Mouse (Mus musculus) cerebellum, postnatal 25 days (tissue): ENCODE measurements around the gene Pum3.

Experiments used
- DNase-seq, 2 experiments: peaks; one replicate each; pipeline ENCODE4 v3.0.0; 2021; ENCODE audit warnings: mixed read lengths in 2 of 2

The Pum3 gene

DNA sequence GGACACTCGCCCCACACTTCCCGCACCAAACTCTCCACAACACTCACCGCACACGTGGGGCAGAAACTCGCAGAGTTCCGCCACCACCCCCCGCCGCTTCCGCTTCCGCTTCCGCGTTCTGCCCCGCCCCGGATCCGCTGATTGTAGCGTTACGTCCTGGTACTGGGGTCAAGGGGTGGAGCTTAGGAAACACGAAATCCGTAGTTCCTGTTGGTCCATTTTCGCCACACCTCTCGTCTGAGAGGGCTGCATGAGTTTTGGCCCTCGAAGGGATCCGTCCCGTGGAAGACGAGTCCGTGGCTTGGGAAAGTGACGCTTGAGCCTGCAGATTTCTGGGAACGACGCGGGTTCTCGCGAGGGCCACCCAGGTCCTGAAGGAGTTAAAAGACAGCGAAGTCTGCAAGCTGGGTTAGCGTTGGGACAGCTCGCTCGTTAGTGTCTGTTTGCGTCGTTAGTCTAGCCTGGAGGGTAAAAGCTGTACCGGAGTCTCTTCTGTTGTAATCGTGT is at the start of gene Pum3:
Gene Pum3 (minus strand): TSS at position 81 of the 507 bp plus-strand sequence.
- DNase-seq: peak; percentile 98 to 99

DNA sequence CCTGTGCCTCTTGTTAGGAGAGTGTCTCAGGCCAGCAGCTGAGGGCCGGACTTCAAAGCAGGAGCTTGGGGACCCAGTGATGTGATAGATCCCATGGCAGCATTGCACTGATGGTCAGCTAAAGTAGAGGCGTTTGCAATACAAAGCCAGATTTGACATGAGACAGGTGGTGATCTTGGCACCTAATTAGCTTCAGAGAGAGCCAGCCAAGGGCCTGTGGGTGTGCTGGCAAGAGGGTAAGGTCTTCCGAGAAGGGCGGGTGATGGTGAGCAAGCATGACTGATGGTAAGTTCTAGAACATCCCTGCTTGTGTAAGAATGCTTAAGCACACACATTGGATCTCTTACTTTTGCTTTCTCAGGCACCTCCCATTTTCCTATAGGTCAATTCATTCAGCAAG is 37.1 kb upstream of the Pum3 start:
- DNase-seq: peak; percentile 90

DNA sequence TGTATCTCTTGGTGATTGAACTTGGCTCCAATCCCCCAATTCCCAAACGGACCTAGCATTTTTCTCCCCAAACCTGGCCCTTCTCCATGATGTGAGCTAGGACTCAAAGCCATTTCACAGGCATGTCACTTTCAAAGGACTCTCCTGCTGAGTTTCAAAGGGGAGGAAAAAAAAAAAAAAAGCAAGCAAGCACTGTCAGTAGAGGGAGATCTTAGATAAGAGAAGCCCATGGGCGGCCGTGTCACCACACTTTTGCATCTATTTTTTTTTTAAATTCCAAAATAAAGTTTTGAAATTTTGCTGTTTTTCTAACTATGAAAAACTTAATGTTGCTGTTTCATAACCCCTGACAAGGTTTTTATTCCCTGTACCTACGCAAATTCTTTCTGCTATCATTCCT is 33.0 kb upstream of the Pum3 start:
- DNase-seq: no peak

DNA sequence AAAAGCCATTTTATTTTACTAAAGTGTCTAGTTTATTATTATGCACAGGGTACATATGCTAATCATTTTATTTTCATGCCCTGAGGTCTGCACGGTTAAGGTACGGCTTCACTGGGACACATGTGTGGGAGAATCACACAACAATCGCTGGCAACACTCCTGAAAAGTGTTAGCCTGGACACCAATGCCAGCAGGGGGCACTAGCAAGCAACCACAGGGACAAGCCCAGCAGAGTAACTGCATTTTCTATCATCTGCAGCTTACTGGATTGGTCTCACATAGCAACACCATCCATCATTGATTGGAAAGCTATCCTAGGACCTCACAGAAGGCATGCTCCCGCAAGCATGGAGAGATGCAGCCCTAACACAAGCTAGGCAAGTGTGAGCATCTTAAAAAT is 20.8 kb upstream of the Pum3 start:
- peak; percentile 73 to 86 for DNase-seq

DNA sequence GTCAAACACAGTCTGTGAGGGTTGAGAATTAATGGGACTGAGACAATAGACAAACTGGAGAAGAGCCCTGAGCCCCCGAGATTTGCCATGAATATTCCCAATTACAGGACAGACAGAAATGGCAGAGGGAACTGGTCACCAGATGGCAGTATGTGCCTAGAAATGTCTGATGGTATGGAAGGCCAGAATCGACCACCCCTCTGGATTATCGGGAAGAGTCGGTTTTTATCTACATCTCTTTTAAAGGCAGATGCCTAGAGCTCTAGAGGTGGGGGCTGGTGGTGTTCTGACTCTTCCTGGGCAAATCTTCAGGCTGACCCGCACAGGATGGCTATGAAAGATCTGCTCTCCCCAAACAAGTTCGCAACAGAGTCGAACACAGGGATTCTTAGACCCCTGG is 17.9 kb upstream of the Pum3 start:
- DNase-seq: peak; percentile 42 to 67

DNA sequence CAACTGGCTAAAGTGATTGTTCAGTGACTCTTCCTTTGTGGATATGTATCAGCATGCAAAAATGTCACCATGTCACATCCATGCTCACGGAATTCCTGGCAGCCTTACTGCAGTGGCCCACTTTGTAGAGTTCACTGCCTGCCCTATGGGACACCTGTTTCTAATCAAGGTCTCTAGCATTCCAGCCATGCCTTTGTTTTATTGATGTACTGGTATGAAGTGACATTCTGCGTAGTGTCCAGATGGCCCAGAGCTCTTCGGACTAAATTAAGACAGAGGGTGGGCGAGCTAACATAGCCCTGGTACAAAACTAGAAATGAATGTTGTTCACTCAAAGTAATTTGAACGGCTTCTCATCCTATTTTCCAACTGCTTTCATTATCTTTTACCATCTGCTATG is 11.5 kb upstream of the Pum3 start:
- DNase-seq: no peak

DNA sequence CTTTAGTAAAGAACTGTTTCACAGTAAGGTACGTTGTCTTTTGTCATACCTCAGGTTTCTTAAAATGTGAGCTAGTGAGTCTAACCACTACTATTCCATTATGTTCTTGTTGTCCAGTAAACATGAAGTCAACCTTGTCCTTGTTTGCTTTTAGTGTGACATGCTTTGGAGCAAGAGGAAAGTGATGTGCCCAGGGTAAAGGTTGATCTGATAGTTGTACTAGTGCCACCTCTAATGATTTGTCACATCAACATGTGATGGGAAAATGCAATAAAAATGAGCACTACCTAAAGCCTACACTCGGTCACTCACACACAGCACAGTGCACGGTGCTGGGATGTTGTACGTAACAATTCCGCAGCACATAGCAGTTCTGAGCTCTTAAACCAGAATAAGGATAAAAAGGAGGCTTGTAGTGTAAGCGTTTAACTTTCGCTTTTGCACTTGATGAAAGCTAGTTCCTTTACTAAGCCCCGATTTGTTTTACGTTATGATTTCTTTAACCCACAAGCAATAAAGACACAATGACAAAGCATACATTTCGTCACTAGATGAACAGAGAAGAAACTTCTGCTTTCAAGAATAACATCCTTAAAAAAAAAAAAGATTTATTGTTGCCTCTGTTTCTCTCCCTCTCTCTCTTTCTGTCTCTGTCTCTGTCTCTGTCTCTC is 8.5 kb upstream of the Pum3 start:
- no peak for DNase-seq

DNA sequence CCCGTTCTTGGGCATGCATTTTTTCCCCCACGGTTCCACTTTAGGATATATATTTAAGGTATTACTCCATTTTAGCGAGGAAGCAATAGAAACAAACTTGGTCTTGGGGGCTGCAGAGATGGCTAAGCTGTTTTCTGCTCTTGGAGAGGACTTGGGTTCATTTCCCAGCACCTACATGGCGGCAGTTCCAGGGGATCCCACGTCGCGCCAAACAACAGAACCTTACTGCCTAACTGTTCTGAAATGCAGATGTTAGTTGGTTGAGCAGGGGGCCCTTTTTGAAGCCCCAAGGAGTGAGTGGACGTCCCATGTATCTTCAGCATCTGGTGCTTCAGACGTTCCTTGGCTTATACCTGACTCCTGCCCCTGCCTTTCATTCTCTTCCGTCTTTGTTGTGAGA is 781 bp upstream of the Pum3 start:
- DNase-seq: peak; percentile 34 to 40

DNA sequence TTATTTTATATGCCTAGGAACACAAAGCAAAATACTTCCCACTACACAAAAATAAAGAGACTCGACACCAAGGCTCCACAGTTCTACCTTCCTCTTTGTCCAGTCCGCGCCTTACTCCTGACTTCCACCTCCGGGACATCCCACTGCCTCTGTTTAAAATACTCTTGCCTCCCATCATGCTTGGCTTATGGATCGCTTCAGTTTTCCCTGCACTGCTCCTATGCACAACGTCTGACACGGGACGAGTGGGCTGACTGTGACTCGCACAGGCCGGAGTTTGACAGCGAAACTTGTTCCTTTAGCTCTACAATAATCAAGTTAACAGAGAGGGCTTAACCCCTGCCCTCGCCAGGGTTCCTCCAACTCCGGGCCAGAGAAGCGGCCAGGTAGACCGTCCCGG is 344 bp downstream of the Pum3 start:
- DNase-seq: no peak

DNA sequence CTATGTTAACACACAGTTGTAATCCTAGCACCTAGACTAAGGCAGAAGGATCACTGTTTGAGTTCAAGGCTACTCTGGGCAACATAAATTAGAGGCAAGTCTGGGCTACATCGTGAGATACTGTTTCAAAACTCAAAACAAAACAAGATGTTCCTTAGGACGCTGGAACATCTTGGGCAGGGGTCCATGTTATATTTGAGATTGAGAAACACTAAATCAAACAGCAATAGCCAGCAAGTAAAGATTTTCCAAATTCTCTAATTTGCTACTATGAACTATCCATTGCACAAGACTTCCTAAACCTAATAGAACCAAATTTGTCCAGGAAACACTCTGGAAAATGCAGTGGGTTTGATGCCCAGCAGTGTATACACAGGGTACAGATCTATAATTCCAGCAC is 1.8 kb downstream of the Pum3 start:
- no peak for DNase-seq

DNA sequence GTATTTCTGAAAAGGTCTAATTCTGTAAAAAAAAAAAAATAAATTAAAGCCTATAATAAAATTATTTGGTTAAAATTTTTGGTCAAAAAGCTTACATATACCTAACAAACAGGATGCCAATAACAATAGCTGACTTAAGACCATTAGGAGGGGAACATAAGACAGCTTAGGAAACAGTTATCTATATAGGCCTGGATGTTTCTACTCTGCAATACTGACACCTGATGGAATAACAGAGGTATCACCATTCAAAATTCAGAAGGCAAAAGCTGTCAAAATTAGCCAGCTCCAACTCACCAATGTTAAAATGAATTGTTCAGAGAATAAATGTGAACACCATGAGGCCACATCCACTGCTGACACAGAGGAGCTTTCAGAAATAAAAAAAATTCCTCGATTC is 3.2 kb downstream of the Pum3 start:
- DNase-seq: no peak

DNA sequence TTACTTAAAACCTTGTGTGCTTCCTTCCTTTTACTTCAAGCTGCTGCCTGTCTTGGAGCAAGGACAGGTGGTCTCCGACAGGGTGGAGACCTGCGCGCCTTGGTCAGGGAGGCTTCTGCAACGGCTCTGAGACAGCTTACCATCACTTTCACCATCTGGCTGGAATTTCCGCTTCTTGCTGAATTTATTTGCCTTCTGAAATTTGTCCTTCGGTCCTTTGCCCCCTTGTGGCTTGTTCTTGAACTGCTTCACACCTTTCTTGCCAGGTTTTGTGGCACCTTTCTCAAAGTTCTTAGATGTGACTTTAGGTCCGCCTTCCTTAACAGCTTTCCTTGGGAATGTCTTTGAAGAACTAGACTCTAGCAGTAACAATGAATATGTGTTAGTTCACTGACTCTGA is 4.0 kb downstream of the Pum3 start:
- peak; percentile 58 to 80 for DNase-seq

DNA sequence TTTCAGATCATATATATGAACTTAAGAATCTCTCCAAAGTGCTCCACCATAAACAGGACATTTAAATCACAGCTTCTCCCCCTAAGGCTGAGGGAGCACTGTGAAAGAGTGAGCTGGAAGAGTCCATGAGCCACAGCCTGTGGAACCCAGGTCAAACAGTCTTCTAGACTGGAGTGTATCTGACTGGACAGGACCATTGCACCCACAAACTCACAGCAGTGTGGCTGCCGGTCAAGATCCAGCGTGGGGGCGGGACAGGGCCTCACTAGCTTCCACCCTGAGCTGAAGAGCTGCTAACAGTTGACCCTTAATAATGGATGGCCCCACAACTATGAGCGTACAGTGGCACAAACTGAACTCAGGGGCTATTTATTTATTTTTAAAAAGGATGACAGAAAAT is 12.2 kb downstream of the Pum3 start:
- no peak for DNase-seq

DNA sequence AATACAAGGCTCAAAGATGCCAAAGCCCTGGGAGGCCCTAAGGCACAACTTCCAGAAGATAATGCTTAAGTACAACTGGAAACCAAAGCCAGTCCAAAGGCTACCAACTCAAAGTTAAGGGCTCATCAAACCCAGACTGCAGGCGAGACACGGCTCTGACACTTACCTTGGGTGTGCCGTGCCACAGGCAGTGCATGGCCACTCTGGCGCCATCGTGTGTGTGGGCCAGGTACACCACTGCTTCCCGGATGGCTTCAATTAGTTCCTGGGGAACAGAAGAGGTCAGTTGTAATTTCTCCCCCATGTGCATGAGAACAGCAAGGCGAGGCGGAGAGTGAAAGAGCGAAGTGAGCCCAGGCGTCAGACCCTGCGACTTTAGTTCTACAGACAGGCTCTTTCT is 13.1 kb downstream of the Pum3 start:
- peak; percentile 51 to 78 for DNase-seq

DNA sequence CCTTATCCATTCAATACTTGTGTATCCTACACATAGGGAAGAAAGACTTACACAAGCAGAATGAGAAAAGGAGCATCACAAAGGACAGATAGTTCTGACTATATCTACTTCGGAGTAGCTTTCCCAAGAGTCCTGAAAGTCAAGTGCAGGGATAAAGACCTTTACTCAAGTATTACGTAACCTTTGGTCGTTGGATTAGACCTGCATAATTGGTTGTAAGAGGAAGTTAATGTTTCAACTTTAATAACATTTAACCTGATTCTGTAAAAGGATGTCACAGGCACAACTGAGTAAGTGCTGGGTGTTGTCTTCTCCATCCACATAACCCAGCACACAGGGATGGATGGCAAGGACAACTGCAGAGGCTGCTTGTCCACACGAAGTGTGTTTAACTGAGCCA is 18.3 kb downstream of the Pum3 start:
- no peak for DNase-seq

DNA sequence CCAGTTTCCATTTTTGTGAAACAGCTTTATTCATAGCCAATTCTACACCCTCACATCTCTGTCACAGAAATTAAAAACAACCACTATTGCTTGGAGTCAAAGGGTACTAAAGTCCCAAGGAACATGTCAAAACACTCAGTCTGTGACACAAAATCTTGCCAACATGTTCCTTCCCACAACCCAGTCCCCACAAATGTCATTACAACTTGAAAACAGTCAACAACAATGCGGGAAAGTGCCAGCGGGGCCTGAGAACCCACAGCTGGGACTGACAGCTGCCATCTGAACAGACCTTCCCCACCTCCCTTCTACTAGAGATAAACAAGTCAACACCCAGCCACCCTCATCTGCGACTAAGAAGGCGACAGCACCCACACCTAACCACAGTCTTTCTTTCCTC is 18.9 kb downstream of the Pum3 start:
- DNase-seq: no peak

DNA sequence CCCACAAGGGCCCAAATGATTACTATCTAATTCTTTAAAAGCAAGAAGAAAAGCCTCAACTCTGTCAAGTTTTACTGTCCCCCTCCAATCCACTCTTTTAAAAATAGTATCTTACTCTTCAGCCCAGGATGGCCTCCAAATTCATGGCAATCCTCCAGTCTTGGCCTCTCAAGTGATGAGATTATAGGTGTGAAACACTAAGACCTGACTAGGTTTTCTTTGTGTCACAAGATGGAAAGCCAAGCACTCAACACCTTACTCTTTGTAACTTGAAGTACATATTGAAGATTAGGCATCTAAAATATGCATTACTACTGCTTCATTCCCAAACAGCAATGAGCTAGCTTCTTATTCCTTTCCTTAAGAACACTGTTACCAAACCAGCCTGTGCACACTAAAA is 19.8 kb downstream of the Pum3 start:
- no peak for DNase-seq

DNA sequence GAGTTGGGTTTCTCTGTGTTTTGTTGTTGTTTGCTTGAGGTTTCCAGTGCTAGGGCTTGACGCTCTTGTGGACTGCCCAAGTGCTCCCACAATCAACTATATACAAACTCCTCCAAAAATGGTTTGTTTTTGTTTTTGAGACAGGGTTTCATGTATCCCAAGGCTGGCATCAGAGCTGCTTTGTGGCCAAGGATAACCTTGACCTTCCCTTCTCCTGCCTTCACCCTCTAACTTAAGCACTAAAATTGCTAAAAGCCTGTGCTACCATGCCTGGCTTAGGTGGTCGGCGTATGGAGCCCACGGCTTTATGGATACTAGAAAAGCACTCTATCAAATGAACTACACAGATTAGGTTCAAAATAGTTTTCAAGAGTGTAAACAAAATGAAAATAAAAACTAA is 20.4 kb downstream of the Pum3 start:
- no peak for DNase-seq

DNA sequence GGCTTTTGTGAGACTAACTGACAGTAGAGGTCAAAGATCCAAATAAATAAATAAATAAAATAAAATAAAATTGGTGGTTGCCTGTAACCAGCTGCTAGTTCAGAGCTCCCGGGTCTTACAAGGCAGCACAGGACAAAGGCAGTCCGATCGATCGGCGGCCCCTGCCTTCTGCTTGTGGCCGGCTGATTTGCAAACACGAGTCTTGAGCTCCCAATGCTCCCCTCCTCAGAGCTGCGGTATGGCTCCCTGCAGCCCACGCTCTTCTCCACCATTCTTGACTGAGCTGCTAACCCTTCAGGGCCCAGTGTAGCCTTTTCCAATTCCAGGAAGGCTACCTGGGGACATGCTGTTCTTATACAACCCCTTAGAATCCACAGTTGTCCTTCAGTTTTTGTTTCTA is 31.8 kb downstream of the Pum3 start:
- no peak for DNase-seq

DNA sequence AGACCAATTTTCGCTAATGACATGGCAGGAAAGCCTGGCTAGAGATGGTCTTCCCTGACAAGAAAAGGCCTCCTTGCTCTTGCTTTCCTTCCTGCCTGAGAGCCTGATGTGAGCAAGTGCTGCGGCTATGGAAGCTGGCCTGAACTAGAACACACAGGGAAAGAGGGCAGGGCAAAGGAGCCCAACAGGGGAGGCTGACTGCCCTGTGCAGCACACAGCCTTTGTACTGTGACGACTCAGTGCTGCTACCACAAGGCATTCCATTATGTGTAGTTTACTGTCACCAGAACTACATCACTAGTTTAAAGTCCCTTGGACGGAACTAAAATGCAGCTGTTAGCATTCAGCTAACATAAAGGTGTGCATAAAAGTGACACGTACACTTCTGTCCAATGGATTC is 32.4 kb downstream of the Pum3 start:
- no peak for DNase-seq

DNA sequence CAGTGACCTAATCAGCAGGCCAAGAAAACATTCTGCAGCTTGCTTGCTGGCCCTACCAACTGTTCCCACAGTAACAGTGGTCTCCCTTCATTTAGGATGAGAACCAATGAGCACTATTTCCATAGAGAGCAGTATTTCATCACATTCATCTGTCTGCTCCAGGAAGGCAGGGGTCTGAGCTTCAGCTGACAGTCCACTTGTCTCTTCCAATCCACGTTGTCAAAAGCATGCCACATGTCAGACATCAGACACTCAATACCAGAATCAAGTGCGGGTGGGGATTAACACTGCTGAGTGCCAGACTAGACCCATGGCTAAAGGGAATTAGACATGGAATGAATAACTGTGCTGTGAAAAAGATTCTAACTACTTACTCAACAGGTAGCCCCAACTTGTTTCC is 32.9 kb downstream of the Pum3 start:
- no peak for DNase-seq

DNA sequence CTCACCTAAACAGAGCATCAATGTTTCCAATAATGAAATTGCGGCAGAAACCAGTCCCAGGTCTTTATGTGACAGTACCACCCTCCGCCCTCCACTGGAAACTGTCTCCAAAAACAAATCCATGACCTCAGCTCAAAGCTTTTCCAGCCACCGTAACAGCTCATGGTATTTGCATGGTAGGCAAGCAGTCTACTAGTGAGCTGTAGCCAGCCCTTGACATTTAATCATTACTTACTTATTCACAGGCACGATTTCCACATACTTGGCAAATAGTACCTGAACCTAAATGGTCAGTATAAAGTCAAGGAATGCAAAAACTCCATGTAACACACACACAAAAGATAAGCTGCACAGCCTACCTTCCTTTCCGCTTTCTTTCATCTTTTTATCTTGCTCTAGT is 33.7 kb downstream of the Pum3 start:
- DNase-seq: no peak

DNA sequence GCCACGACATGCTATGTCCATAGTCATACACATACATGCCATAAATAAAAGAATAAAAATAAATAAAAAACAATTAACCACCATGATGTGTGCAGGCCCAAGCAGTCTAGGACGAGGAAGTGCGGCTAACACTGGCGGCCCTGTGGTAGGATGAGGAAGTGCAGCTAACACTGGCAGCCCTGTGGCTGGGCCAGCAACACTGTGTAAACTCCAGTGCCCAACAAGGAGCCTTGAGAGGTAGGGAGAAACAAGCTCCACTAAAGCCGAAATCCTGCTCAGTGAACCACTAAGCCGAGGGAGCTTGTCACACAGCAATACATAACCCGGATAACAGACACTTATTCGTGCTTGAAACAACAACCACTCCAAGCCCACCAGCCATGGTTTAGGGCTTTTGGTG is 34.1 kb downstream of the Pum3 start:
- DNase-seq: no peak

DNA sequence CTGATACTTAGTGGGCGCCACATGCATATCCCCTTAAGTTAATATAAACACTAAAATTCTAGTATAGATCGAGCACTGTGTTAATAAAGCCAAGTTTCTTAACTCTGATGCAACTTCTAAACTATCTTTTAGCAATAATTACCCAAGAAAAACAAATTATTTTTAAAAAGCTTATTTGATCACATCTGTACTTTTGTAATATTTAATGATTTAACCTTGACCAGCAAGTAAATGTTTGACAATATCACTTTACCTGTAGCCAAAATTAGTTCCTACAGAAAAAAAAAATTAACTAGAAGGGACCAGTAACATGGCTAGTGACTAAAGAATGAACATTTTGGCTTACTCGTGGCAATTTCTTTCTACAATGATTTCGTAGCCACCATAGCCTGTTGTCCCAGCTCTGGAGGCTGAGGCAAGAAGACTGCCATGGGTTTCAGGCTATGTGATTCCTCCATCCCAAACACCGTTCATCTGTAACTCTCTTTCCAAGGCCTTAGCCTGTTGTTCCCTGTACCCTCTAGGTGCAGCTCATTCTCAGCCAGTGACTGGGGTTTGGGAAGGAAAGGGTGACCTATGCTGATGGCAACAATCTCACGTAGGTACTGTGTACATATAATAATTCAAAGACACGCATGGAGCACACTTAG is 35.2 kb downstream of the Pum3 start:
- no peak for DNase-seq

DNA sequence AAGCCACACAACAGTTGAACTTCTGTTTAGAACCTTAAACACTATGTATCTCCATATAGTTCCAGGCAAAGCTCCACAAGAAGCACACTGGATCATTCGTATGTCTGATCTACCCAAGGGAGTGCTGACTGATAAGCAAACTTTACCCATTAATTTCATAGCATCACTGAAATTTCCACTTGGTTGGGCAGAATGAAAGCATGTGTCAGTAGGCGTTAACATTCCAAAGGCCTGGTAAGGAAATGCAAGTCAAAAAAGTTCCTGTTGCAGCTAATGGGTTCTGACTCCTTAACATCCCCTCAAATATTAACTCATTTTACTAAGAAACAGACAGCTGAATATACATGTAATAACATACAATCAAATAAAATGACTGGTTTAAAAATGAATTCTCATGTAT is 37.2 kb downstream of the Pum3 start:
- no peak for DNase-seq
